Mouse (Mus musculus): ENCODE data around the gene Pla2g5. TPM values are rescaled to one million over a fixed set of nuclear protein-coding genes. Genes with fewer than 3 reads are reported as not detected.
"Not testable (repeated sequence)": the region's sequence is repeated elsewhere in the genome, so short reads cannot be mapped to it uniquely, and the experiment has no call there.

Pla2g5 gene
- total RNA-seq, 2 experiments from 2014 or later: 2.6 to 6.2 TPM

GRCm38 (mm10) chr4:138859728-138860127 is 3.6 kb downstream of the Pla2g5 start:
- DNase-seq (ENCODE audit: low spot score in 2 of 2): peak in 1 of 2 experiments; percentile 64
- intact Hi-C loops (cut with DNase I): loop anchor here (10.0 kb wide), 1 partner anchor 295 kb away; no protein-coding TSS in a partner anchor

- DNase-seq (ENCODE audit: low spot score in 2 of 2): peak in 1 of 2 experiments; percentile 32
- intact Hi-C loops (cut with DNase I): loop anchor here (10.0 kb wide), 1 partner anchor 294 kb away; no protein-coding TSS in a partner anchor
These were observed 4.0 kb downstream of the Pla2g5 start for GRCm38 (mm10) chr4:138859245-138859644.

GRCm38 (mm10) chr4:138858446-138858845 is 4.8 kb downstream of the Pla2g5 start:
- peak in 1 of 2 experiments; percentile 35 for DNase-seq (ENCODE audit: low spot score in 2 of 2)
- intact Hi-C loops (cut with DNase I): loop anchor here (10.0 kb wide), 1 partner anchor 294 kb away; no protein-coding TSS in a partner anchor

- intact Hi-C loops (cut with DNase I): loop anchor here (10.0 kb wide), 1 partner anchor 293 kb away; no protein-coding TSS in a partner anchor
These were observed 5.7 kb downstream of the Pla2g5 start for GRCm38 (mm10) chr4:138857576-138857975.

GRCm38 (mm10) chr4:138856491-138856890 is 6.8 kb downstream of the Pla2g5 start:
- intact Hi-C loops (cut with DNase I): loop anchor here (10.0 kb wide), 1 partner anchor 292 kb away; no protein-coding TSS in a partner anchor
- DNase-seq (ENCODE audit: low spot score in 2 of 2): peak; percentile 61 to 62

More at GRCm38 (mm10) chr4:138857576-138857975, 5.7 kb downstream of the Pla2g5 start:
- DNase-seq (ENCODE audit: low spot score in 2 of 2): no peak

GRCm38 (mm10) chr4:138855092-138855632 is 8.1 kb downstream of the Pla2g5 start:
- DNase-seq (ENCODE audit: low spot score in 2 of 2): peak in 1 of 2 experiments; percentile 32
- intact Hi-C loops (cut with DNase I): loop anchor here (10.0 kb wide), 1 partner anchor 290 kb away; no protein-coding TSS in a partner anchor

GRCm38 (mm10) chr4:138852961-138853360 is 10.3 kb downstream of the Pla2g5 start:
- intact Hi-C loops (cut with DNase I): loop anchor here (5.0 to 10.0 kb wide), 2 partner anchors 51 to 288 kb away; no protein-coding TSS in a partner anchor

GRCm38 (mm10) chr4:138851463-138851862 is 11.8 kb downstream of the Pla2g5 start:
- peak; percentile 83 to 86 for DNase-seq (ENCODE audit: low spot score in 2 of 2)
- intact Hi-C loops (cut with DNase I): loop anchor here (1.0 to 10.0 kb wide), 5 partner anchors 49 to 404 kb away; no protein-coding TSS in a partner anchor

More at GRCm38 (mm10) chr4:138852961-138853360, 10.3 kb downstream of the Pla2g5 start:
- peak in 1 of 2 experiments; percentile 22 for DNase-seq (ENCODE audit: low spot score in 2 of 2)

GRCm38 (mm10) chr4:138841386-138841785 is 21.9 kb downstream of the Pla2g5 start:
- DNase-seq (ENCODE audit: low spot score in 2 of 2): peak; percentile 88 to 89
- intact Hi-C loops (cut with DNase I): no loop called here

GRCm38 (mm10) chr4:138840726-138841125 is 22.6 kb downstream of the Pla2g5 start:
- DNase-seq (ENCODE audit: low spot score in 2 of 2): no peak
- intact Hi-C loops (cut with DNase I): no loop called here

- DNase-seq (ENCODE audit: low spot score in 2 of 2): no peak
- intact Hi-C loops (cut with DNase I): no loop called here
These were observed 23.5 kb downstream of the Pla2g5 start for GRCm38 (mm10) chr4:138839806-138840205.

- intact Hi-C loops (cut with DNase I): no loop called here
- DNase-seq (ENCODE audit: low spot score in 2 of 2): no peak
These were observed 36.1 kb downstream of the Pla2g5 start for GRCm38 (mm10) chr4:138827147-138827546.

GRCm38 (mm10) chr4:138825751-138826567 is 37.3 kb downstream of the Pla2g5 start:
- no peak for DNase-seq (ENCODE audit: low spot score in 2 of 2)
- intact Hi-C loops (cut with DNase I): no loop called here

GRCm38 (mm10) chr4:138824660-138825059 is 38.6 kb downstream of the Pla2g5 start:
- DNase-seq (ENCODE audit: low spot score in 2 of 2): no peak
- intact Hi-C loops (cut with DNase I): no loop called here

- intact Hi-C loops (cut with DNase I); DNase-seq (ENCODE audit: low spot score in 2 of 2): not testable (repeated sequence)
These were observed 39.1 kb downstream of the Pla2g5 start for GRCm38 (mm10) chr4:138824161-138824560.

GRCm38 (mm10) chr4:138821036-138821435 is 42.2 kb downstream of the Pla2g5 start:
- DNase-seq (ENCODE audit: low spot score in 2 of 2): no peak
- intact Hi-C loops (cut with DNase I): no loop called here

- intact Hi-C loops (cut with DNase I): no loop called here
- no peak for DNase-seq (ENCODE audit: low spot score in 2 of 2)
These were observed 44.2 kb downstream of the Pla2g5 start for GRCm38 (mm10) chr4:138819101-138819500.

- intact Hi-C loops (cut with DNase I): no loop called here
- no peak for DNase-seq (ENCODE audit: low spot score in 2 of 2)
These were observed 45.5 kb downstream of the Pla2g5 start for GRCm38 (mm10) chr4:138817736-138818135.

- no peak for DNase-seq (ENCODE audit: low spot score in 2 of 2)
- intact Hi-C loops (cut with DNase I): no loop called here
These were observed 47.1 kb downstream of the Pla2g5 start for GRCm38 (mm10) chr4:138816166-138816565.

- no peak for DNase-seq (ENCODE audit: low spot score in 2 of 2)
- intact Hi-C loops (cut with DNase I): no loop called here
These were observed 56.3 kb downstream of the Pla2g5 start for GRCm38 (mm10) chr4:138806920-138807541.

Measured in left cerebral cortex, postnatal 36 days (tissue).